Mouse (Mus musculus) layer of hippocampus, adult 8-10 months (tissue): ENCODE measurements around the gene Tut4. TPM values are rescaled to one million over a fixed set of nuclear protein-coding genes. Genes with fewer than 3 reads are reported as not detected.

Experiments used
- DNase-seq, 2 experiments: peaks; one replicate each; pipeline ENCODE4 v3.0.0; 2022; ENCODE audit warnings: low spot score in 2 of 2
- total RNA-seq, 4 experiments: library from RNA; stranded (reverse); gene quantifications; 2 replicates each; pipeline ENCODE4 v1.2.4; 2022

Tut4 gene
- 10 to 100 TPM; 31.7 to 42.2 (median 41.2) TPM for total RNA-seq

DNA sequence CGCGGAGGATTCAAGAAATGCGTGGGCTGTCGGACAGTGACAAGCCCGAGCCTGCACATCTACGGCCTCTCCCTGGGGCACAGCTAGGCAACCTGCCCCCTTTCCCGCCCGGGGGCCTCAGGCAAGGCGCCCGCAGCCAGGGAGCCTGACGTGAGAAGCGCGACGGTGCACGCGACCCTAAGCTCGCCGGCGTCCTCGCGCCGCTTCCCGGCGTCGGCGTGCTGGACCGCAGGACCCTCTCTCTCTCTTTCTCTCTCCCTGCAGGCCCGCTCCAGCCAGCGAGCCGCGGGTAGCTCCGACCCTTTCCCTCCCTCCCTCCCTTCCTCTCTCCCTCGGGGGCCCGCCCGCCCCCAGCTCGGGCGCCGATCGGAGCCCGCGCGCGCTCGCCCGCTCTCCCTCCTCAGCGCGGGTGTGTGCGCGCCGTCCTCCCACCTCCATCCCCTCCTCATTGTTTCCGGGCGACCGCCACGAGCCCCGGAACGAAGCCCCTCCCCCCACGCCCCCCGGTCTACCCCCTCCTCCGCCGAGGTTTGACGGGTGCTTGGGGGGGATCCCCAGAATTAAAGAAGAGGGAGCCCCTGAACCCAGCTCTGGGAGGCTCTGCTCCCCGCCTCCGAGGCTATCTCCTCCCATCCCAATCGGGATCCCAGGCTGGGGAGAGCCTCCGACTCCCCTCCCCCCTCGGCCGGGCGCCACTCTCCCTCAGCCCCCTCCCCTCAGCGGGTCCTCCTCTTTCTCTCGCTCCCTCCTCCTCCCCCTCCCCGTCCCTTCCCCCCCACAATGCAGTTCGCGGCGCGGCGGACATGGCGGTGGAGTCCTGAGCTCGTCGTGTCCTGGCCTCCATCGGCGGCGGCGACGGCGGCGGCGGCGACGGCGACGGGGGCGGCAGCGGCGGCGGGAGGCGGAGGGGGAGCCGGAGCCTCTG, at the start of gene Tut4:
Tut4 (plus strand) TSS at position 196 of the 925 bp plus-strand sequence.
- DNase-seq = peak; percentile 80

- DNase-seq = no peak
These were observed 34.6 kb upstream of the Tut4 start for GRCm38 (mm10) chr4:108424587-108424986.

- DNase-seq = no peak
These were observed 31.4 kb upstream of the Tut4 start for GRCm38 (mm10) chr4:108427719-108428340.

DNA sequence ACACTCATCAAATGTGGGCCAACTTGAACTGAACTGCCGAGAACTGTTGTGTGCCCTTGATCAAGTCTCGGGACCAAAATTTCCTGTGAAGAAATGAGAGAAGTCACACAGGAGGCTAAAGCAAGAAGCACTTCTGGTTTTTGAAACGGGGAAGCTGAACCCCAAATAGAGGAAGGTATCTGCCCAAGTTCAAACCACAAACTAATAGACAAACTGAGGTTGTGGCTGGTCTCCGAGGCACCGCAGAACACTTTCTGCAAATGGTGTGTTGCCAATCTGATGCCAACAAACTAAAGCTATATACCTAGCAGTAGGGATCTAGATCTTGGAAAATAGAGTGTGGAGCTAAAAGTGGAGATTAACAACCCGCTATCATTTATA, 30.9 kb upstream of the Tut4 start:
- no peak for DNase-seq

DNA sequence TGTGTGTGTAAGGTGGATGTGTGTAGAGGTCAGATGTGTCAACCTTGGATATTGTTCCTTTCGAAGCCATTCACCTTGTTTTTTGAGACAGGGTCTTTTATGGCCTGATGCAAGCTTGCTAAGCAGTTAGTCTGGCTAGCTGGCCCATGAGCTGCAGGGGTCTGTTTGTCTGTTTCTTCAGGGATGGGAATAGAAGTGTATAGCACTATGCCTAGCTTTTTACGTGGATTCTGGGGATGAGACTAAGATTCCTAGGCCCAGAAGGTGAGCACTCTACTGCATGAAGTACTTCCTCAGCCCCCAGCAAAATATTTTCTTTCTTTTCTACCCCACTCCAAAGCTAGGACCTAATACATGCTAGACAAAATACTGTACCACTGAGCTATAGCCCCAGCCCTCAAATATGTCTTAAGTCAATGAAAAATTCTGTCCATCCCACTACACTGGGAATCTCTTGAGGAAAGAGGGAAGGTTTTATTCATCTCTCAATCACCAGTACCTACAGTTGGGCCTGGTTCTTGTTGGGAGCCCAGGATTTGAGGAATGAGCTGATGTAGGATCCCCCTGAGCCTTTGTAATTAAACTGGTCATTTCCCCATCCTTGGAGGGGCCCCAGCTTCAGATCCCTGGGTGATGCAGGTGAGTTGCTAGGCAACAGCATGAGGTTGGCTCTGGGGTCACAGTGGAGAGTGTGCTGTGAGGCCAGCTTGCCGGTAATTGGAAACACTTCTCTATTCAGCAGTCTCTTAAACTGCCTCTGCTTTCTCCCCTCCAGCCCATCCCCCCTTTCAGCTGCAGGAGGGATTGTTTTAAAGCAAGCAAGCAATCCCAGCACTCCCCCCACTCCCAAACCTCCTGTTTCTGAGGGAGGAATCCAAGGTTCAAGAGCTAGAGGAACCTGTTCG, 28.3 kb upstream of the Tut4 start:
- DNase-seq = no peak

DNA sequence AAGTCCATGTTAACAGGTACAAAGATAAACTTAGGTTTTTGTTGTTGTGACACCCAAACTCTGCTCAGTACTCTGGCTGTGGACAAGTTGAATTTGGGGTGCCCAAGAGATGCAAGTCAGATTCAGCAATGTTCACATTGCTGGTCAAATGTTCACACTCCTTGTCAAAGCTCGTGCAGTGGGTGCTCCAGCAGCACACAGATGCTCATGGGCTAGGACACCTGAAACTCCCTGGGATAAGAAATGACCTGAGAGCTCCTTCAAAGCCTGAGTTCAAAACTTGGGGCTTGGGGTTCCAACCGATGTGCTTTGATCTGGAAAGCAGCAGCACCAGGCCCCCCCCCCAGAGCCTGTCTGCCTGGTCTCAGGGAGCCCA, 27.7 kb upstream of the Tut4 start:
- no peak for DNase-seq

DNA sequence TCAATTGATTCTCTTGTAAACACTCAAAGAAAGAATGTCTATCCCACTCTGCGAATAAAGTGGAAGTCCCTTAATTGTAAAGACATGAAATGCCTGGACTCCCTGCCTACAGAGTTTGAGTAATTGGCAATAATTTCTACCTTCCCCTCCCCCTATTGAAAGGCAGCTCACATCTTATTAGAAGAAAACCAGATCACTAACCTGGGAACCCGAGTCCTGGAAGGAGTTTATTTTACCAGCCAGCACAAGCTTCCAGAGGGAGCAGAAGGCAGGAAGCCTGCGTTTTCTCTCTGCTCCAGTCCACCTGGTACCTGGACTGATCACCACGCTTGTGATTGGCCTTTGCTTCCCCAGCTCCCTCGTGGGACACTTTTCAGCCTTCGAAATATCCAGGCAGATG, 25.9 kb upstream of the Tut4 start:
- DNase-seq = no peak

- no peak for DNase-seq
These were observed 25.0 kb upstream of the Tut4 start for GRCm38 (mm10) chr4:108434221-108434620.

DNA sequence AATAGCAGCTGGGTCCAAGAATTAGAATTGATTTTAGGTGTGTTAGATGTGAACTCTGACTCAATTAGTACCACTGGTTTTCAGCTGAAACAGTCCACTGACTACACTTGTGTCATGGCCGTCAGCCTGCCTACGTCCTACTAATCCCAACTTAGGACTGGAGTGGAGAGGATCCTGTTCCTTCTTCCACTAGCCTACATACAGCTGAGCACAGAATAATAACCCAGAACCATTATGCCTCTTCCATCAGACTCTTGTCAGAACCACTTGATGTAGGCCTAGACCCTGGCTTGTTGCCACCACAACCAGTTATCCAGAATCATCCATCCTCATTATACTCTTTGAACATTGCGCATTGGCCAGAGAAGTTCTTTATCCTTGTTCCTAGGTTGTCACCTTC, 24.4 kb upstream of the Tut4 start:
- no peak for DNase-seq

DNA sequence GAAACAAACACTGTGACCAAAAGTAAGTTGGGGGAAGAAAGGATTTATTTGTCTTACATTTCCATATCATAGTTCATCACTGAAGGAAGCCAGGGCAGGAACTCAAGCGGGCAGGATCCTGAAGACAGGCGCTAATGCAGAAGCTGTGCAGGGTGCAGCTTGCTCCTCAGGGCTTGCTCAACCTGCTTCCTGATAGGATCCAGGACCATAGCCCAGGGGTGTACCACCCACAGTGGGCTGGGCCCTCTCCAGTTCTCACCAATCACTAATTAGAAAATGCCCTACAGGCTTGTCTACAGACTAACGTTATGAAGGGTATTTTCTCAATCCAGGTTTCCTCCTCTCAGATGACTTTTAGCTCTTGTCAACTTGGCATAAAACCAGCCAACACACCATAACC, 23.6 kb upstream of the Tut4 start:
- DNase-seq = no peak

DNA sequence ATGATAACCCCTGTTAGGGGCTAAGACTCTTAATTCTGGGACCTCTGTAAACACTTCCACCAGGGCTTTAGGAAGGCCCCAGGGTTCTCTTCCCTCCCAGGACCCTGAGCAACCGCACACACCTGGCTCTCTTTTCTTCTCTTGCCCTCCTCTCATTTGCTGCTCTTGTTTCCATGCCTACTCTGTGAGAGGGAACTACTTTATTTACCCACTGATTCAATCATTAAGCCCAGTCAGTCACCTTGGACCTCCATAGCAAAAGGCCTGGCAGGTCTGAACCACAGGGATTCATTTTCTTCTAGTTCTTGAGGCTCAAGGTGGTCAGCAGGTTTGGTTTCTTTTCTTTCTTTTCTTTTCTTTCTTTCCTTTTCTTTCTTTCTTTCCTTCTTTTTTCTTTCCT, 23.0 kb upstream of the Tut4 start:
- DNase-seq = no peak

GRCm38 (mm10) chr4:108438082-108438840, 21.0 kb upstream of the Tut4 start:
- DNase-seq = no peak

GRCm38 (mm10) chr4:108448091-108448490, 11.1 kb upstream of the Tut4 start:
- DNase-seq = no peak

DNA sequence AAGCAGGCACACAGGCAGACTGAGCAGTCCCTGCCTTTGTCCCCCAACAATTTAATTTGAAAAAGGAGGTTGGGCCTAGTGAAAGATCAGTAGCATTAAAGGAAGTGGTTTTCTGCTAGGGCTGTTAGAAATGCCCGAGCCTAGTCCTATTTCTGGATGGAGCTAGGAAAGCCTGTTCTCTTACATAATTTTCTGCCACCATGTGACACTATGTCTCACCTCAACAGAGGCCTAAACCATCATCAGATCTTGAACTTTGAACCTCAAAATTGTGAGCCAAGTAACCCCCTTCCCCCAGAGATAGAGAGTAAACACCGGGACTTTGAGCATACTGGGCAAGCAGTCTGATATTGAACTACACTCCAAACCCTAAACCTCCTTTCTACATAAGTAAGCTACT, 3.2 kb upstream of the Tut4 start:
- DNase-seq = no peak

GRCm38 (mm10) chr4:108458201-108458741, 955 bp upstream of the Tut4 start:
- no peak for DNase-seq

DNA sequence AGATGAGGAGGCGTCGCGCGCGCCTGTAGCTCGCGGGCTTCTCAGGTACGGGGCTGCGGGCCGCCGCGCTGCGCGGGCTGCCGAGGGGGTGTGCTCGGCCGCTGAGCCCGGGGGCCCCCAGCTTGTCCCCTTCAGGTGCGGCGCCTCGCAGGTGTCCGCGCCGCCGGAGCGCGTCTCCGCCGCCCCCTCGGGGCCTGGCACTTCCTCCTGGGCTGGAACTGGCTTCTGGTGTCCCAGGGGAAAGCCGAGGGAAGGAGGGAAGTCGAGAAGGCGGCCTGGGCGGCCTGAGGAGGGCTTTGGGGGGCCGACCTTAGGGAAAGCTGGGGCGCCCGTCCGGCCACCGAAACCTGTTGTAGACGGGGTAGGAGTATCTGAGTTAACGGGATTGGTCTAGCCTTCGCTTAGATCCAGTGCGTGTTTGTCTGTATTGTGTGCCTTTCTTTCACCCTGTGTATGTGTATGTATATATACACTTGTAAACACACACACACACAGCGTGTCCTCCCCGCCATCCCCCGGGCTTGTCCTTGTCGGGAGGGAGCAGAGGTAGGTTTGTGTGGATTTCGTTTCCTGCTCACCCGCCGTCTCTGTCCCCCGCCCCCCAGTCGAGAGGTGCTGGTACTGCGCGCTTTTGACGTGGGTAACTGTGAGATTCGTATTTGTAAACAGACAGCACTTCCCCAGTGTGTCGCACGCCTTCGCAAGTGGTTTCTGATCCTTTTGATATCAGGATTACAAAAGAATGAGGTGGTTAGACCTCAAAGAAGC, 1.1 kb downstream of the Tut4 start:
- DNase-seq = peak; percentile 25 to 32

DNA sequence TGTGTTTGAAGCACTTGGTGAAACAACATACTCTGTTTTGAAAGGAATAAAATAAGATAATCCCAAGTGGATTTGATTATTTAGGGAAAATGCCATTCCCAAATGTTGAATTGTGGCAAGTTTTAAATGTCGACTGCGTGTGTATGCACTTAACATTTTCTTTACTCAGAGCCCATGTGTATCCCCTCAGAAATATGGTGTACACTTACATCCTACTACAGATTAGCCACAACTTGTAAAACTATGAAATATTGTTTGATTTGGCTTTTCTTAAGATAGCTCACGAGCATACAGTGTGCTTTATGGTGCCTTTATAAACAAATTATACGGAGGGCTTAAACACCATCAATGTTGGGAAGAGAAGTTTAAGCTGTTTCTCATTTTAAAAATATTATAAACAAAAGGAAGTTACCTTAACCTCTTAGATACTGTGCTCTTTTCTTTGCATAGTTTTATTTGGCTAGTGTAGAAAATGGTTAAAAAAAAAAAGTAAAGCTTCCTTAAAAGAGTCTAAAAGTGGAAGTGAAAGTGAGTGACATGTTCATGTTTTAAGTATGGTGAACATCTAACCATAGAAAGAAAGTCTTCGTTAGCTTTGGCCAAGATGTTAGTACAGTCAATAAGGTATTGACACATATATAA, 2.2 kb downstream of the Tut4 start:
- DNase-seq = no peak

DNA sequence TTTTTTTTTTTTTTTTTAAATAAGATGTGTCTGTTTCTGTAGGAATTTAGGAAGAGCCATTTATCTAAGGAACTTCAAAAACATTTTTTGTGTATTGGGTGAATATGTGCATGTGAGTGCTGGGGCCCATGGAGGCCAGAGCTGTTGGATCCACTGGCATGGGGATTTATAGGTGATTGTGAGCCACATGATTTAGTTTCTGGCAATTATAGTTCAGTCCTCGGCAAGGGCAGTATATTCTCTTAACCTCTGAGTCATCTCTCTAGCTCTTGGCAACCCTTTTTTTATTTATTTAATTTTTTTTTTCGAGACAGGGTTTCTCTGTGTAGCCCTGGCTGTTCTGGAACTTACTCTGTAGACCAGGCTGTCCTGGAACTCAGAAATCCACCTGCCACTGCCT, 14.4 kb downstream of the Tut4 start:
- DNase-seq = no peak

- DNase-seq = no peak
These were observed 23.6 kb downstream of the Tut4 start for GRCm38 (mm10) chr4:108482776-108483175.

DNA sequence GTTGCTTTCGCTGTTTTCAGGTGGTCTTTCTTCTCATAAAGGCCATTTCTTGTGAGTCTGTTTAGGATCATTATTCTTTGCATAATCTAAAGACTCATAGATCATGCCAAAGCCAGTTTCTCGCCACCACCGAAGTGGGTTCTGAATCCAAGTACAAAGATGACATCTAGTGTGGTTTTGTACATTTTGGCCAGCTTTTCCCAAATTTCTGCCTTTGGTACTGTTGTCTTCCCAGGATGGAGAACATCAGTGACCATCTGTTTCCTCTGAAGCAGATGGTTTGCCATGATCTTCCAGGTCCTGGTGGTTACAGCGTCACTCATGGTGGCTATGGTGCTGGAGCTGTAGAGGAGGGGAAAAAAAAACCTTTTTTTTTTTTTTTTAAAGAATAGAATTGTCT, 25.0 kb downstream of the Tut4 start:
- DNase-seq = peak; percentile 22 to 23
